Comparison of ENCODE assay signal across 14 mouse cellular contexts in the genomic region with DNA sequence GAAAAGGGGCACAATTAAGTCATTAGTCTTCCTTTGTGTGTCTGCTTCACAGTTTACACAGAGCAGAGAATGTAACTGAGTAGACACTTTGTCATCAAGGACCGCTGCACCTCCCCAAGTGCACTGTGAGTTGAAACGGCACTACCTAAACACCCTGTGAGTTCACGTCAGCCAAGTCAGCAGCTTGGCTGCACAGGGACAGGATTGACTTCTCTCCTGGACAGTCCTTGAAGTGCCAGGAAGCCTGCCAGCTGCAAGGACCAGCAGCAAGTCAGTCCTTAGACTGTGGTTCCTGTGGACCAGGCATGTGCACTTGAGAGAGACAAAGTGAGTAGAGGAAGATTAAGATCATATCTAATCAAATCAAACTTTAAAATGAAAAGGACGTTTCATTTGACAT.
DNase-seq lines count a peak whose midpoint lies in the region; ATAC-seq and TF ChIP-seq lines count a peak whose summit lies in the region.
"Had no signal": no experiment of that assay in that cellular context is flagged by ENCODE, and none has a peak within 500 bp of the region (broad histone marks: within the 10 kb centered on the region; RNA-seq: fewer than 3 reads in every experiment).

No protein-coding gene starts in this region.

- no peak overlapping the region for H3K4me2 ChIP-seq in kidney, postnatal 0 days (ENCODE audit: low read length)
- H3K4me2 ChIP-seq: forebrain, embryonic 15.5 days; midbrain, embryonic 15.5 days had no signal

- no peak overlapping the region for H3K4me3 ChIP-seq in kidney, postnatal 0 days (replicated peaks; ENCODE audit: low read depth, low read length)
- H3K4me3 ChIP-seq: forebrain, embryonic 15.5 days; midbrain, embryonic 15.5 days had no signal

- WGBS in kidney, postnatal 0 days, result 42% methylated on average over 4 of the region's 4 CpGs

- TF ChIP-seq CTCF in kidney, postnatal 0 days (IDR thresholded peaks at IDR 0.05; ENCODE audit: low read depth), result no peak

- H3K4me1 ChIP-seq in kidney, postnatal 0 days (replicated peaks; ENCODE audit: insufficient read depth, low read length), result no peaks in the 10 kb centered on the region
- H3K4me1 ChIP-seq: forebrain, embryonic 15.5 days had no signal

- no peaks in the 10 kb centered on the region for H3K9me3 ChIP-seq in kidney, postnatal 0 days (replicated peaks; ENCODE audit: low read length)
- H3K9me3 ChIP-seq: forebrain, embryonic 15.5 days; midbrain, embryonic 15.5 days had no signal

- H3K9ac ChIP-seq in kidney, postnatal 0 days (ENCODE audit: low read depth, low read length), result no peak overlapping the region
- H3K9ac ChIP-seq: forebrain, embryonic 15.5 days; midbrain, embryonic 15.5 days had no signal

- H3K27ac ChIP-seq in kidney, postnatal 0 days, result no peak overlapping the region
- H3K27ac ChIP-seq: forebrain, embryonic 15.5 days; hindbrain, postnatal 0 days; midbrain, embryonic 15.5 days had no signal

- no peaks in the 10 kb centered on the region for H3K27me3 ChIP-seq in kidney, postnatal 0 days (ENCODE audit: insufficient read depth, low read length)
- H3K27me3 ChIP-seq: forebrain, embryonic 15.5 days; midbrain, embryonic 15.5 days had no signal

- no peak for ATAC-seq in kidney, postnatal 0 days (replicated peaks; ENCODE audit: low FRiP score, low read depth)
- ATAC-seq in activated CD4-positive, CD25-positive, alpha-beta regulatory T cell, adult 4 months, result no peak
- ATAC-seq: forebrain, embryonic 15.5 days; hindbrain, postnatal 0 days had no signal

- H3K36me3 ChIP-seq in kidney, postnatal 0 days (ENCODE audit: insufficient read depth, low read length), result no peaks in the 10 kb centered on the region
- H3K36me3 ChIP-seq: forebrain, embryonic 15.5 days; midbrain, embryonic 15.5 days had no signal

- peak; percentile 41 to 57 for DNase-seq in adrenal gland, adult (ENCODE audit: inconsistent age in 2 of 2, low spot score in 1 of 2)
- no peak for DNase-seq in adrenal gland, adult 18-20 months (ENCODE audit: low spot score in 2 of 2)
- DNase-seq in kidney, postnatal 0 days (ENCODE audit: low spot score), result peak; percentile 11
- no peak for DNase-seq in kidney, postnatal 25 days
- peak; percentile 9 for DNase-seq in adrenal gland, postnatal 25 days
- peak; percentile 55 for DNase-seq in gastrocnemius, postnatal 25 days
- no peak for DNase-seq in right cerebral cortex, adult 18-20 months
- DNase-seq: cerebellum, adult 18-20 months; kidney, adult 18-20 months; thymus, postnatal 36 days had no signal

Comparison
In these comparisons a context has a peak if more than half of its experiments do, and no peak if none do; other contexts are left out.
1. DNase-seq: peak in adrenal gland, adult (2 of 2), kidney, postnatal 0 days (single experiment), adrenal gland, postnatal 25 days (single experiment) and gastrocnemius, postnatal 25 days (single experiment); none in adrenal gland, adult 18-20 months (0 of 2), kidney, postnatal 25 days (0 of 2) and right cerebral cortex, adult 18-20 months (single experiment).